In the genomic region with DNA sequence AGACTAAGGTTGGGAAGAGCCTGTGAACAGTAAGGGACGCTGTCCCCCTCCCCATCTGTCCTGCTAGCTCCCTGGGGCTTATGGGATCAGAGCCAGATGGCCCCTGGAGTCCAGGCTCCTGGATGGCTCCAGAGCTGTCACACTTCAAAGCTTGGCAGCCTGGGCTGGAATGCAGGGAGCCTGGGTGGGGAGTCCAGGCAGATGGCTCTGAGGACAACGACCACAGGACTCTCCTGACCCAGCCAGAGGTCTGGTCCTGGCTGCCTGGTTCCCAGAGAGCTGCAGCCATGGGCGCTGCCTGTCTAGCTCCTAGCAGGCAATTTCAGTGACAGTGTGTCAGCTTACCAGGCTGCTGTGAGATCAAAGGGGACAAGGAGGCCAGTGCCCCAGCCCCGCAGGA, we compare ENCODE assay signal across 22 mouse cellular contexts.
DNase-seq lines count a peak whose midpoint lies in the region; ATAC-seq lines count a peak whose summit lies in the region.
"Had no signal": no experiment of that assay in that cellular context is flagged by ENCODE, and none has a peak within 500 bp of the region (broad histone marks: within the 10 kb centered on the region; RNA-seq: fewer than 3 reads in every experiment).

No protein-coding gene starts in this region.

- no peak for DNase-seq in heart, embryonic 10.5 days (ENCODE audit: low spot score)
- DNase-seq in heart, adult 18-20 months: no peak
- DNase-seq in left cerebral cortex, postnatal 4 days: peak; percentile 27
- no peak for DNase-seq in left cerebral cortex, postnatal 25 days (ENCODE audit: low spot score in 2 of 2)
- DNase-seq in Muller cell, postnatal 12 days (ENCODE audit: inconsistent ontology term): peak; percentile 30
- peak; percentile 33 for DNase-seq in limb, embryonic 11.5 days (ENCODE audit: low spot score)
- DNase-seq in layer of hippocampus, adult 11-12 months (ENCODE audit: low spot score): no peak
- DNase-seq in right cerebral cortex, adult 18-20 months: no peak
- DNase-seq: adrenal gland, postnatal 14 days; cerebellum, adult 9-11 months; gastrocnemius, postnatal 36 days; kidney, adult 2 months; kidney, postnatal 10 days; layer of hippocampus, postnatal 36 days; lung, postnatal 14 days; spleen, adult 18-20 months; thymus, adult 18-20 months had no signal

- H3K27ac ChIP-seq in heart, embryonic 10.5 days: peak overlapping the region; percentile 37
- no peak overlapping the region for H3K27ac ChIP-seq in limb, embryonic 11.5 days (replicated peaks; ENCODE audit: low read depth, low read length)
- H3K27ac ChIP-seq: embryonic facial prominence, embryonic 13.5 days; forebrain, embryonic 15.5 days; layer of hippocampus, adult 2 months; liver, embryonic 12.5 days had no signal

- H3K36me3 ChIP-seq in heart, embryonic 10.5 days: no peaks in the 10 kb centered on the region
- no peaks in the 10 kb centered on the region for H3K36me3 ChIP-seq in limb, embryonic 11.5 days (ENCODE audit: control insufficient read depth, insufficient read depth, low read length)
- H3K36me3 ChIP-seq: embryonic facial prominence, embryonic 13.5 days; forebrain, embryonic 15.5 days; G1E; liver, embryonic 12.5 days had no signal

- no peak overlapping the region for H3K9ac ChIP-seq in limb, embryonic 11.5 days (ENCODE audit: low read length)
- H3K9ac ChIP-seq: embryonic facial prominence, embryonic 13.5 days; forebrain, embryonic 15.5 days; liver, embryonic 12.5 days had no signal

- H3K9me3 ChIP-seq in heart, embryonic 10.5 days: no peaks in the 10 kb centered on the region
- H3K9me3 ChIP-seq in limb, embryonic 11.5 days (ENCODE audit: control insufficient read depth, low read length): 0 out of 2 replicates have a peak, but pooled peaks cover 3% of the 10 kb centered on the region
- H3K9me3 ChIP-seq: embryonic facial prominence, embryonic 13.5 days; forebrain, embryonic 15.5 days; liver, embryonic 12.5 days had no signal

- 0 out of 2 replicates have a peak overlapping the region, but pooled peaks have one; percentile 1 for H3K4me3 ChIP-seq in heart, embryonic 10.5 days
- H3K4me3 ChIP-seq in limb, embryonic 11.5 days (ENCODE audit: low read depth, low read length): no peak overlapping the region
- H3K4me3 ChIP-seq: embryonic facial prominence, embryonic 13.5 days; layer of hippocampus, adult 2 months; liver, embryonic 12.5 days had no signal

- 2% methylated on average over 4 of the region's 4 CpGs for WGBS in heart, embryonic 10.5 days
- WGBS in limb, embryonic 11.5 days: 0% methylated on average over 4 of the region's 4 CpGs

- no peak for ATAC-seq in limb, embryonic 11.5 days (ENCODE audit: insufficient number of reproducible peaks, low FRiP score, low TSS enrichment, low read depth)
- ATAC-seq: forebrain, embryonic 15.5 days; liver, embryonic 12.5 days had no signal

- H3K27me3 ChIP-seq in heart, embryonic 10.5 days (ENCODE audit: insufficient read depth, poor library complexity, severe bottlenecking): peaks cover 92% of the 10 kb centered on the region
- peaks cover 74% of the 10 kb centered on the region for H3K27me3 ChIP-seq in limb, embryonic 11.5 days (ENCODE audit: control insufficient read depth, insufficient read depth, low read length)

- H3K4me1 ChIP-seq in heart, embryonic 10.5 days: peaks cover 44% of the 10 kb centered on the region
- H3K4me1 ChIP-seq in limb, embryonic 11.5 days (ENCODE audit: control insufficient read depth, insufficient read depth, low read length): peaks cover 19% of the 10 kb centered on the region

- no peak overlapping the region for H3K4me2 ChIP-seq in limb, embryonic 11.5 days (ENCODE audit: low read depth, severe bottlenecking)
- H3K4me2 ChIP-seq: liver, embryonic 12.5 days had no signal

- intact Hi-C loops in left cerebral cortex, postnatal 4 days (cut with DNase I): no loop called here
- intact Hi-C loops in left cerebral cortex, postnatal 25 days (cut with DNase I): no loop called here

Comparison
In these comparisons a context has a peak if more than half of its experiments do, and no peak if none do; other contexts are left out.
1. DNase-seq: peak in left cerebral cortex, postnatal 4 days (single experiment), Muller cell, postnatal 12 days (single experiment) and limb, embryonic 11.5 days (single experiment); none in heart, embryonic 10.5 days (single experiment), heart, adult 18-20 months (0 of 2), left cerebral cortex, postnatal 25 days (0 of 2), layer of hippocampus, adult 11-12 months (single experiment) and right cerebral cortex, adult 18-20 months (single experiment).